Mouse (Mus musculus) kidney, postnatal 10 days (tissue): ENCODE measurements around the gene Cntn6.

Experiments used
- DNase-seq: peaks from one replicate; pipeline ENCODE4 v3.0.0; 2021; ENCODE audit warnings: mixed read lengths

The Cntn6 gene

DNA sequence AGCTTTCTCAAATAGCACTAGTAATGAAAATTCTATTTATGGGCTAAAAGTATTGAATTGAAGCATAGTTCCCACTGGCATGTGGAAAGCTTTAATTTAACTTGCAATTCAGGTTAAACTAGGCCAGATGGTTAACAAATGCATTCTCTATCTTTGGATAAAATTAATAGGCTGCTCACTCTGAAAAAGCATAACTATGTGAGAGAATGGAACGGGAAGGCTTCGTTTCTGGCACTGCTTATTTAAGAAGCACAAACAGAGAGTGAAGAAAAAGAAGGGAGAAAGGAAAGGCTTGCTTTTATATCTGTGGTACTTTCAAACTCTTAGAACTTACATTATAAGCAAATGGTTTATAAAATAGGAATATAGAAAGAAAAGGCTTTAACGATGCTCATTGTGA lies 268.6 kb downstream of the Cntn6 start:
- no peak for DNase-seq

DNA sequence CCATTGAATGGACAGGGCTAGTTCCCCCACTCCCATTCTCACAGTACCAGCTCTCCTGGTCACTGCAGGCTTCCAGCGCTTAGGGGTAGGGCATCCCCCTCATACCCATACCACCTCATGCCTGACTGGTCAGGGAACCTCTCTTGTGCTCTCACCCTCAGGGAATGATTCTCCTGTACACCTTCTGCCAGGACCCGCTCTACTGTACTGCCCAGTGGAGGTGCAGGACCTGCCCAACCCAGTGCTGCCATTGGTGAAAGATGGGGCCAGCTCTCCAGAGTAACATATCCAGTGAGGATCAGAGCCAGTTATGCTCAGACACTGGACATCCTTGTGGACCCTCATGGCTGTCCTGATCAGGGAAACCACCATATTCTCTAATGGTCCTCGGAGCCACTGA lies 291.3 kb downstream of the Cntn6 start:
- no peak for DNase-seq

DNA sequence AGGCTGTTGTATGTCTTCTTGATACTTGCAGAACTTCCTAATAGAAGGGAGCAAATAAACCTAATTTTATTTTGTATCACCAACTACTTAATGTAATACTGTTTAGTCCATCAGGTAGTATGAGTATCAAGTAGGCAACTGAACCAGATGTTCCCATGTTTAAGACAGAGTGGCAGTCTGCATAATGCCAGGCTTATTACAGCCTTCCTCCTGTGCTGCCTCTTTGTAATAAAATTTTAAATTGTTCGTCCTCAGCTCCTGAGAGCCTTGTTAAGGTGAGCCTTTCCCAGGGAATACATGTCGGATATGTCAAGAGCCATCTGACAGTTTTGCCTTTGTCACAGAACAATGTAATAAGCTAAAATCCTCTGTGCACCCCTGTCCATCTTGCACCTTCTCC lies 294.9 kb downstream of the Cntn6 start:
- no peak for DNase-seq

DNA sequence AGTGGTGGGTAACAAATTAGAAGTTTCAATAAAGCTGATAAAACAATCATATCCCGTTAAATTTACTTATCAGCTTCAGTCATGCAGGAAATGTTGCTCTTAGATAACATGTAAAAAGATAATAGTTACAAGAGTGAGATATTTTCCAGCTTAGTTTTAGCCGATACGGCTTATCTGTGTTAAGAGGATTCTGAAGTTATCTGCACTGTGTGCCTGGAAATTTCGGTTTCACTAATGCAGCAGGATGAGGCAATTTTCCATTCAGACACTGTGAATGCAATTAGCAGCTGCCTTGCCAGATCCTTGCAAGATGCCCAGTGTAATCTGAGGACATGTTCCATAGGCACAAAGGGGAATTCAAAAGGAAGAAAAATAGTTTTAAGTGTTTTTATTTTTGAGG lies 315.9 kb downstream of the Cntn6 start:
- no peak for DNase-seq

DNA sequence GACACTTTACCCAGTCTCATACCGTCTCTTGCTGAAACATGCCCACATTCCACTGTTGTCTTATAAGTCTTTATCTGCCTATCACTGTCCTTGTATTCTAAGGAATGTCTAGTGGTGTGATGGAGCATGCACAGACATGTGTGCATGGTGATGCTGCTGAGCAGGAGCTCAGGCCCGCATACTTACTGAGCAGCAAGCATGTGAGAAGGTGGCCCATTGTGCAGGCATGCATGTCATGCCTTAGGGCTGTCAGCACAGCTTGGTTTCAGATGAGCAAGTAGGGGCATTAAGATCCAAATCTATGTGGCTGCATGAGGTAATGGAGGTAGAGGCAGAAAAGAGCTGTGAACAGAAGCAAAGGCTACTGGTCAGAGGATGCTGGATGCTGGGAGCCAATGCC lies 323.0 kb downstream of the Cntn6 start:
- no peak for DNase-seq

DNA sequence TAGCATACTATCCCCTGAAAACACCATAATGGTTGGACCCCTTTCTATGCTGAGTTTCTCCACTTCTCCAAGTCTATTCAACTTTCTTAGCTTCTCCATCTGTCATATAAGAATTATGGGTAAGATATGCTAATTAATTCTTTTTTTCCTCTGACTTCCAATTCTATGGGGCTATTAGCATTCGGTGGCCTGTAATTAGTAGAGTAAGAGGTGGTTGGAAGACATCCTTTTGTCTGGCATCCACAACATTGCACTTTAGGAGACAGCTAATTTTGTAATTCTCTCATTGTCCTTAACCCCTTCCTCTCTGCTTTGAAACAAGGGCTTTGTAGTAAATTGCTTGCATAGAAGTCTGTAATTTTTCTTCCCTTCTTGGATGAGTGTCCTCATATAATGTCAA lies 387.1 kb downstream of the Cntn6 start:
- DNase-seq = no peak

DNA sequence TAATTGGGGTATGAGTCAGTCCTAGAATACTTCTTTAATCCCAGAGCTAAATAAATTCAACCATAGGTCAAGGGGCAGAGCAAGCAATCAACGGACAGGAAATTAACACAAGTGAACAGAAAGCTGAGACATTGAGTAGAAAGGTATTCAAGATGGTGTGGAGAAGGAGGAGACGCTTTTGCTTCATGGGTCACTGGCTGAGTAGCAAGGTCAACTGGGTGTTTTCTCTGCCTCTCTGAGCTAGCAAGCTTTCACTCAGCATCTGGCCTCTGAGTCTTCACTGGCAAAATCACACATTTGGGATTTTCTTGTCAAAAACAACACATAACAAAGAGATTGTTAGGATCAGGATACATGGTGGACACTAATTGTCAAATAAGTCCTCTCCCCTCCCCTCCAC lies 391.4 kb downstream of the Cntn6 start:
- DNase-seq = no peak

DNA sequence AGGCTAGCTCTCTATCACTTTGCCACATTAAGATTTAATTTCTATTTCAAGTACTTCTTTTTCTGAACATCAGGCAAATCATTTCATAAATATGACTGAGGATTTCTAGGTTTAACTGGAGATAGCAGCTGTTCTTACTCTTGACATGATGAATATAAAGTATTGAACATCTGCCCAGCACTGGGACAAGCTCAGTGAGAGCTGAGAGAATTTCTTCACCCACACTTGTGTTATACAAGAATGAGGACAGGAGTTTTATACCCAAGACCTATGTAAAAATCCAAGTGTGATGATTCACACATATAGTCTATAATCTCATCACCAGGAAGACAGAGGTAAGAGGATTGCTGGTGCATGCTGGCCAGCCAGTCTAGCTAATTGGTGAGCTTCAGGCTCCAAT lies 393.2 kb downstream of the Cntn6 start:
- DNase-seq = no peak

DNA sequence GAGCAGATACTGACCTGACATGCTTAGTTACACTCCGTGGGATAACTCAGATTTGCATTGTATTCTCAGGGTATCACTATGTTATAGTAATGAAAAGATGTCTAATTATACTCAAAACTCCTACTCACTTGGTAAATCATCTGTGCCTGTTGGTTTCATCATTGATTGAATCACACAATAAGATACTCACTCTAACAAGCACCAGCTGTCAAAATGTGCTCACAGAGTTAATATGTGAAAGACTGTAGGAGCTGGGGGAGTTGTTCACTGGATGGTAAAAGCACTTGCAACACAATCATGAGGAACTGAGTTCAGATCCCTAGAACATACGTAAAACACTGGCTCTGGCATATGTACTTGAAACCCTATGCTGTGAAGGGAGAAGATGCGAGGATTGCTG lies 398.5 kb downstream of the Cntn6 start:
- no peak for DNase-seq
